Mouse (Mus musculus): ENCODE measurements around the gene Cog5. TPM values are rescaled to one million over a fixed set of nuclear protein-coding genes. Genes with fewer than 3 reads are reported as not detected.

The Cog5 gene
- total RNA-seq, 2 experiments from 2014 or later: 48.5 to 70.0 TPM

DNA sequence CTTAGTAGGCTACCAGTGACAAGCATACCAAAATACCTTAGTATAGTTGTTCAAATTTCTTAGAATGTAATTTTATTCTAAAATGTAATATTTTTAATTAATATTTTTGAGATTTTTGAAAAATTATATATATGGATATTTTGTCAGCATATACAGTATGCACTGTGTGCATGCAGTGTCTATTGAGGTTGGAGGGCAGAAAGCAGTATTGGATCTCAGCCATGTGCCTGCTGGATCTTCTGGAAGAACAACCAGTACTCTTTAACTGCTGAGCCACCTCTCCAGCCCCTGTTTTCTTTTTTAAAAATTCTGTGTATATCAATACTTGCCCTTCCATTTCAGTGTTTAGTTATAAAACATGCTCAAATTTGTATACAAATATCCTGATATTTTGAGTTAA is 164.4 kb downstream of the Cog5 start:
- ATAC-seq (ENCODE audit: poor library complexity, severe bottlenecking): no peak

DNA sequence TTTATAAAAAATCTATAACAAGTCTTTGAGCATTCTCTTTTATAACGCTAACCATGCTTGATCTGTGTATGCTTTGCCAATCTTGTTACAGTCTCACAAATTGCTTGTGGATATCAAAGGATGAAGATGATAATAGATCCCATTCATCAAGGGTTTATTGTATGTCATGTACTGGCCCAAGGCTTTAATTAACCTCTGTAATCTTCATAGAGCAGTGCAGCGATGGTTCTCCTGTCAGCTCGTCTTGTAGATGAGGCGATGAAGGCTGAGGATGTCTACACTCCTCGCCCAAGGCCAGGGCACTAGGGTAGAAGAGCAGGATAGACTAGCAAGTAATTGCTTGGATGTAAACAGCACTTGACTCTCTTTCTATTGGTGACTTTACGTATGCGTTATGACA is 164.9 kb downstream of the Cog5 start:
- no peak for ATAC-seq (ENCODE audit: poor library complexity, severe bottlenecking)

DNA sequence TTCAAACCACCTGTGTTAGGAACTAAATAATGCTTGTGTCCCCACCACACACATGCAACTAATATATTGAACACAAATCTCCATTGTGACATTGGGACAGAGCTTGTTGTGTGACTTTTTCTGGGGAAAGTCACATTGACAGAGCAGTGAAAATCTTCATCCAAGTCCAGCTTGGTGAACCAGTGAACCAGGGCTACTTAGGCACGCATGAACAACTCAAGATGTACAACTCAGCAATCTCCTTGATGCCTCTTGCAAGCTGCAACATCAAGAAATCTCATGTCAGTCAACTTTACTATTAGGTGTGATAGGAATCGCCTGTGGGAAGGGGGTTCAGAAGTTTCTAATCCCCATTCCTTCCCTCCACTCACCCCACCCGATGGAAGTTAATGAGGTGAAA is 169.0 kb downstream of the Cog5 start:
- no peak for ATAC-seq (ENCODE audit: poor library complexity, severe bottlenecking)

DNA sequence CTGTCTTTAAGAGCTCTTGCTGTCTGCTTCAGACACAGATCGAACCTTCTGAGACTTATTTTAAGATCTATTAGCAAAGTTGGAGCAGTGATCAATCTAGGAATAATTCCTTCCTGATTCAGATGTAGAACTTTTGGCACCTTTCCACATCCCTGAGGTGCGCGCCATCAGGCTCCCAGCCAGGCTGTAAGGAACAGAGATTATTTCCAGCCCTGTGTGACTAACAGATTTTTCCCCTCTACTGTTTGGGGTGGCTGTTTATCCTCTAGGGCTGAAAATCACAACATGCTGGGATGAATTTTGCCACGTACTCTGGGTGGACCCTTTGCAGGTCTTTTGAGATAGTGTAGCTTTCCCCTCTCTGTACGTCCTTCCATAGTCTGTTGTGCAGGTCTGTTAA is 170.2 kb downstream of the Cog5 start:
- ATAC-seq (ENCODE audit: poor library complexity, severe bottlenecking): no peak

DNA sequence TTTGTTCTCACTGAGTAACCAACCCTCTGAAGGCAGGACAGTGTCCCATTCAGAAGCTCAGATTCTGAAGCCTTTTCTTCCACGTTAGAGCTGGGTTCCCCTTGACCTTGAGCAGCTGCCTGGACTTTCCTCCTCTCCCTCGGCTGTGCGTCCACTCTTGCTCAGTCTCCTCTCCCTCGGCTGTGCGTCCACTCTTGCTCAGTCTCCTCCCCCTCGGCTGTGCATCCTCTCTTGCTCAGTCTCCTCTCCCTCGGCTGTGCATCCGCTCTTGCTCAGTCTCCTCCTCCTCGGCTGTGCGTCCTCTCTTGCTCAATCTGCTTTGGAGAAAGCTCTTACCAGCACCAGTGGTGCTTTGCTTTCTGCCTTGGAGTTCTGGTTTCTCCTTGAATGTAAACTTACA is 171.2 kb downstream of the Cog5 start:
- no peak for ATAC-seq (ENCODE audit: poor library complexity, severe bottlenecking)

DNA sequence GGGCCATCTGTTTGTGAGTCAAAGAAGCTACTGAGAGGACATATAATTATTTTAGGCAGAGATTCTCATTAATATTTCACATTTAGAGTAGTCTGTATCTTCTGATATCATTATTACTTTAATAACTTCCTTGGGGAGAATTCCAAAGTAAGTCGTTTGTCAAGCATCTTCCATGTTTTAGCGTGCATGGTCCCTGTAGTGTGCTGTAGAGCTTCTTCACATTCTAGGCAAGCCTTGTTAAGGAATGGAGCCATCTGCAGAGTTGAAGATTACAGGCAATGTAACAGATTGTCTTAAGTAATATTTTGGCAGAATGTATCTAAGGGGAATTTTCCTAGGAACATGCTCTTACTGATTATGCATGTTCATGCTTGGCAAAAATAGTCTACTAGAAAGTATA is 171.8 kb downstream of the Cog5 start:
- ATAC-seq (ENCODE audit: poor library complexity, severe bottlenecking): no peak

DNA sequence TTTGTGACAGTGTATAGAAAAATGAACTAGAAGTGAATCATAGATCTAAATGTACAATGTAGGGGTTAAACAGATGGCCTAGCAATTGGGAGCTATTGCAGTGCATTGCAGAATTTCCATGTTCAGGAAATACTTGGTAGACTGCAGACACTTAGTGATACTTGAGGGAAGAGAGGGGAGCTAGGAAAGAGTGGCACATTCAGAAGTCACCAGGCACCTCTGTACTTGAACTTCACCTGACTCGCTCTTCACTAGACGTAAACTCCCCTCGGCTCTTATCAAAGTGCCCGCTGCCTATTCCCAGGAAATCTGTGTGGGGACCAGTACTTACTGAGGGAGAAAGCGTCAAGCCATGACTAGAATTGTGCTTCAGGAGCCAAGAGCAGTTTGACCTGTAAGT is 180.8 kb downstream of the Cog5 start:
- no peak for ATAC-seq (ENCODE audit: poor library complexity, severe bottlenecking)

- ATAC-seq (ENCODE audit: poor library complexity, severe bottlenecking): no peak
Observed at GRCm38 (mm10) chr12:31836211-31836610, 181.5 kb downstream of the Cog5 start.

DNA sequence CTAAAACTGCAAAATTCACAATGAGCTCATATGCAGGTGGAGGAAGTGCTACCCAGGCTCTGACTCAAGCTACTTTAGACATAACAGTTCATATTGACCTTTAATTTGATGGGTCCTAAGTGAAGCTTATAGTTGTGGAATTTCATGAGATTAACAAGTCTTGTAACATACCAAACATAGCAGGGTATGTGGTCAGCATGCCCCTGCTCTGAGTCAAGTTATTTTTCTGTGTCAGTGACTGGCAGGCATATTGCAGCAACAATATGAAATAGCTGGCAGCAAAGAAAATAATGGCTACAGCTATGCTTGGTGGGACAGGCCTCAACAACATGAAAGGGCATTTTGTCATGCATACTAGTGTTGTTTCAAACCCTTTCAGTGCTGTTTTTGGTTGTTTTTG is 183.9 kb downstream of the Cog5 start:
- ATAC-seq (ENCODE audit: poor library complexity, severe bottlenecking): no peak

DNA sequence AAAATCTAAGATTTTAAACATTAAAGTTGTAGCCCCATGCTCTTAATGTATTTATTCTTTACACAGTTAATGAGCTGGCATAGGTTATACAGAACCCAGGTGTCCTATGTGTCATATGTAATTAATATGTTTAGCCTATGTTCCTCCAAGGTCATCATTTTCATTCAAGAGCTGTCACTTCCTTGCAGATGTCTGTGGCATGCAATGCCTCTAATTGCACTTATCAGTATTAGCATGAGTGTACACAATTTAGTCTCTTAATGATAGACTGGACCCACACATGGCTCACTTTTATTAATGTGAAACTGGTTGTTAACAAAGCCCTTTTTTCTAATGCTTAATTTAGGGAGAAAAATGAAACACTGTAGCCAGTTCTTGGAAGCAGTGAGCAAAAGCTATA is 184.6 kb downstream of the Cog5 start:
- ATAC-seq (ENCODE audit: poor library complexity, severe bottlenecking): no peak

DNA sequence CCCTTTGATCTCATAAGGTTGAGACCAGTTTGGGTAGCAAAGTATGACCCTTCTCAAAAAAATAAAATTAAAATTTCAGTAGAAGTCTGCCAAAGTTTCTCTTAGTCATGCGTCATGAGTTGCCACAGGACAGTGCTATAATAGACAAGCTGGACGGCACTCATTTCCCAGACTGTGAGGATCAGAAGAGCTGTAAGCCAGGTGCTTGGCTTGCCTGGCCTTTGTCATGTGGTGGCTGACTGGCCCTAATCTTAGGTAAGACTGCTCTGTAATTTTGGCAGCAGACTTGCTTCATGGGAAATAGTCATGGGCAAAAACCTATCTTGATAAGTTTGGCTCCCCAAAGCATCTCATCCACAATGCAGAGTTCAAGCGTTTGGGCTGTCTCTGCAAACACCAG is 191.4 kb downstream of the Cog5 start:
- ATAC-seq (ENCODE audit: poor library complexity, severe bottlenecking): no peak

- ATAC-seq (ENCODE audit: poor library complexity, severe bottlenecking): no peak
Observed at GRCm38 (mm10) chr12:31848630-31849415, 194.2 kb downstream of the Cog5 start.

DNA sequence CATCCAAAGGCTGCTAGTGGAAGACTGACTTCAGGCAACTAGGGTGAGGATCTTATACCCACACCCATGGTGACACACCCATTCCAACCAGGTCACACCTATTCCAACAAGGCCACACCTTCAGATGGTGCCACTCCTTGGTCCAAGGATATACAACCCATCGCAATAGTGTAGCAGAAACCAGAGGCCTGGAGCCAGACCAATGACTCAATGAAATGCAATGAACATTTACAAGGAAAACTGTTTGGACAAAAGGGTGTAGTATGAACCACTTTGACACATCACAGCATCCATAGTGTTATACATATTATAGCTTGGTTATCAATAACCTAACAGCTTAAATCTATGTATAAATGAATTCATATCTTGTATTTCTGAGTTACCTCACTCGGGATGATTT is 194.9 kb downstream of the Cog5 start:
- ATAC-seq (ENCODE audit: poor library complexity, severe bottlenecking): no peak

- no peak for ATAC-seq (ENCODE audit: poor library complexity, severe bottlenecking)
Observed at GRCm38 (mm10) chr12:31854039-31854438, 199.4 kb downstream of the Cog5 start.

GRCm38 (mm10) chr12:31854817-31855216 is 200.1 kb downstream of the Cog5 start:
- no peak for ATAC-seq (ENCODE audit: poor library complexity, severe bottlenecking)

- no peak for ATAC-seq (ENCODE audit: poor library complexity, severe bottlenecking)
Observed at GRCm38 (mm10) chr12:31857784-31858183, 203.1 kb downstream of the Cog5 start.

- 0 out of 2 replicates have a peak, but pooled peaks have one; percentile 12 for ATAC-seq (ENCODE audit: poor library complexity, severe bottlenecking)
Observed at GRCm38 (mm10) chr12:31862668-31863538, 208.2 kb downstream of the Cog5 start.

- no peak for ATAC-seq (ENCODE audit: poor library complexity, severe bottlenecking)
Observed at GRCm38 (mm10) chr12:31876775-31877174, 222.1 kb downstream of the Cog5 start.

DNA sequence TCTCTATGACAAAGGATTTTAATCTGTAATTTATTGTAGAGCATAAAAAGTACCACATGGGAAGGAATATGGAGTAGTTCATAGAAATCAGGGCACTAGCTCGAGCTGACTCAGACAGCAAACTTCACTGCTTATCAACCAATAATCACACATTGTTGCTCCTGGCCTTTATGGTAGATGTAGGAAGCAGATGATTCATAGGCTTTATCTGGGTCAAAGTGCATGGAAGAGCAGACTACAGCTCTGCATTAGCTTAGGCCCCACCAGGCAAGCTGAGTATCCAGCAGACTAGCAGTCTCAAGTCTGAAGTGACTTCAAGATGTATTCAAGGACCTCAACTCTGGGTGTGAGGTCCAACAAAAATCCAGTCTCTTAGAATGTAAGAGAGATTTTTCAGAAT is 228.1 kb downstream of the Cog5 start:
- no peak for ATAC-seq (ENCODE audit: poor library complexity, severe bottlenecking)

GRCm38 (mm10) chr12:31884365-31884764 is 229.7 kb downstream of the Cog5 start:
- ATAC-seq (ENCODE audit: poor library complexity, severe bottlenecking): no peak

- ATAC-seq (ENCODE audit: poor library complexity, severe bottlenecking): no peak
Observed at GRCm38 (mm10) chr12:31885084-31885483, 230.4 kb downstream of the Cog5 start.

Data from megakaryocyte, adult 5-6 weeks (primary cell).